ENCODE assay signal across 8 mouse cellular contexts in the genomic region with DNA sequence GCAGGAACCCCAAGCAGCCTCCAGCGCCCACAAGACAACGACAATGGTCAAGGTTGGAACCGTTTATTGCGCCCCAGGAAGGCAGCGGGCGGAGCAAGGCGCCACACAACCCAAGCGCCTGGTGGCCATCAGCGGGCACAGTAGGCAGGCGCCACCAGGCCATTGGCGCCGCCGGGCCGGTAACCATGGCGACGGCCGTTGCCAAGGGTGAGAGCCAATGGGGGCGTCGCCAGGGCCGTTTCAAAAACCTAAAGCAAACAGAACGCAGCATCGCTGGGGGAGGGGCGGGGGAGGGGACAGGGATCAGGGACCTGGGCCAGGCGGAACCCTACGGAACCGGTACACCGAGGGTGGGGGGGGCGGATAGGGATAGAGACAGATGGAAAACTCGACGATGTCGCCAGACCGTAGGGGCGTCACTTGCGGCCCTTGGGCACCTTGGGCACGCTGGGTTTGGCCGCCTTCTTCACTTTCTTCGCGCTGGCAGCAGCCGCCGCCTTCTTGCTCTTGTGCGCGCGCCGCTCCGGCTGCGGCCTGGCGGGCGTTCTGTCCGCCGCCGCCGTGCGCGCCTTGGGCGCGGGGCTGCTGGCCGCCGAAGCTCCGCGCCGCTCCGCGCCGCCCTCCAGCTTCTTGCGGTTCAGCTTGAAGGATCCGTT. TPM values are rescaled to one million over a fixed set of nuclear protein-coding genes. Genes with fewer than 3 reads are reported as not detected.
A peak's percentile ranks its signal among the peaks of the same experiment; 100 is the strongest.
DNase-seq lines count a peak whose midpoint lies in the region; ATAC-seq and TF ChIP-seq lines count a peak whose summit lies in the region.

No protein-coding gene starts in this region.

- peaks cover 22% of the 10 kb centered on the region for H3K36me3 ChIP-seq in forebrain, embryonic 12.5 days (replicated peaks)
- peaks cover 22% of the 10 kb centered on the region for H3K36me3 ChIP-seq in hindbrain, embryonic 14.5 days (replicated peaks; ENCODE audit: control insufficient read depth, insufficient read depth)

- peaks cover 21% of the 10 kb centered on the region for H3K4me1 ChIP-seq in forebrain, embryonic 12.5 days
- peaks cover 16% of the 10 kb centered on the region for H3K4me1 ChIP-seq in hindbrain, embryonic 14.5 days (replicated peaks; ENCODE audit: control insufficient read depth, insufficient read depth, low read length)

- H3K9me3 ChIP-seq in forebrain, embryonic 12.5 days = no peaks in the 10 kb centered on the region
- H3K9me3 ChIP-seq in hindbrain, embryonic 14.5 days (ENCODE audit: control insufficient read depth, low read length) = no peaks in the 10 kb centered on the region

- peak overlapping the region; percentile 68 for H3K4me2 ChIP-seq in forebrain, embryonic 12.5 days
- peak overlapping the region; percentile 73 for H3K4me2 ChIP-seq in hindbrain, embryonic 14.5 days (replicated peaks)

- ATAC-seq in forebrain, embryonic 12.5 days (ENCODE audit: low FRiP score) = peak; percentile 92
- peak; percentile 85 for ATAC-seq in hindbrain, embryonic 14.5 days (ENCODE audit: low FRiP score)
- ATAC-seq in megakaryocyte-erythroid progenitor cell, adult 5-6 weeks (replicated peaks; ENCODE audit: low FRiP score, low TSS enrichment, poor library complexity, severe bottlenecking) = peak; percentile 84
- ATAC-seq in erythroid progenitor cell, adult 5-6 weeks (replicated peaks; ENCODE audit: low FRiP score, poor library complexity, severe bottlenecking) = no peak

- TF ChIP-seq POLR2A in brain, embryonic 14.5 days (IDR thresholded peaks at IDR 0.05; ENCODE audit: borderline replicate concordance, extremely low read depth, insufficient read depth, insufficient read length, poor library complexity, severe bottlenecking) = peak; percentile 19; the same call in 1 of the 2 replicates

- H3K27ac ChIP-seq in forebrain, embryonic 12.5 days = peak overlapping the region; percentile 97
- peak overlapping the region; percentile 92 for H3K27ac ChIP-seq in hindbrain, embryonic 14.5 days

- H3K9ac ChIP-seq in forebrain, embryonic 12.5 days = peak overlapping the region; percentile 99
- peak overlapping the region; percentile 94 for H3K9ac ChIP-seq in hindbrain, embryonic 14.5 days

- peak; percentile 96 for DNase-seq in Muller cell, postnatal 12 days (ENCODE audit: inconsistent ontology term)
- DNase-seq in brain, embryonic 14.5 days (ENCODE audit: low read depth) = peak; percentile 96
- peak; percentile 89 for DNase-seq in hindbrain, embryonic 14.5 days (ENCODE audit: low spot score)
- peak; percentile 86 for DNase-seq in left cerebral cortex, postnatal 25 days (ENCODE audit: low spot score in 2 of 2)
- DNase-seq in right cerebral cortex, postnatal 4 days = peak; percentile 94

- peak; percentile 60 for TF ChIP-seq CTCF in brain, embryonic 14.5 days (IDR thresholded peaks at IDR 0.05; ENCODE audit: borderline replicate concordance, extremely low read depth, insufficient read depth, insufficient read length)

- WGBS in forebrain, embryonic 12.5 days = under 1% methylated on average over 66 of the region's 66 CpGs
- WGBS in hindbrain, embryonic 14.5 days = 0% methylated on average over 58 of the region's 66 CpGs

- H3K4me3 ChIP-seq in forebrain, embryonic 12.5 days (replicated peaks) = peak overlapping the region; percentile 98
- H3K4me3 ChIP-seq in hindbrain, embryonic 14.5 days (replicated peaks; ENCODE audit: low read length) = peak overlapping the region; percentile 97

- intact Hi-C loops in left cerebral cortex, postnatal 25 days (cut with DNase I) = loop anchor here (5.0 kb wide), 1 partner anchor 68 kb away; a partner anchor contains a TSS

- no peaks in the 10 kb centered on the region for H3K27me3 ChIP-seq in forebrain, embryonic 12.5 days
- H3K27me3 ChIP-seq in hindbrain, embryonic 14.5 days (ENCODE audit: control insufficient read depth, insufficient read depth, low read length) = no peaks in the 10 kb centered on the region

RNA-seq across cellular contexts. Expression of a gene that starts 0.9 kb away (rescaled TPM):
- polyA plus RNA-seq in brain, embryonic 14.5 days (2012; rRNA removed) = 153 and 175 TPM in 2 replicates
- 47.5 and 97.0 TPM in 2 replicates for polyA plus RNA-seq in forebrain, embryonic 12.5 days (2016; fragmentation: Nextera tagmentation; extraction: Ambion mirVana)
- 29.8 and 32.1 TPM in 2 replicates for polyA plus RNA-seq in hindbrain, embryonic 14.5 days (2014; fragmentation: Nextera tagmentation; extraction: Ambion mirVana)
- total RNA-seq in left cerebral cortex, postnatal 25 days (2021) = 10 to 100 TPM; 59.2 to 60.8 TPM
- total RNA-seq in megakaryocyte-erythroid progenitor cell, adult 5-6 weeks (2014; fragmentation: Nextera tagmentation) = 3.0 and 6.1 TPM in 2 replicates
- 0.95 and 2.3 TPM in 2 replicates for total RNA-seq in megakaryocyte-erythroid progenitor cell, adult 5-6 weeks (2017)
- not detected in 2 replicates for total RNA-seq in erythroid progenitor cell, adult 5-6 weeks (2015; ENCODE audit: low replicate concordance)
- total RNA-seq in erythroid progenitor cell, adult 5-6 weeks (2017; ENCODE audit: low replicate concordance) = 0.39 TPM in 1 of 2 replicates, not detected in the other

Comparison
In these comparisons a context has a peak if more than half of its experiments do, and no peak if none do; other contexts are left out.
1. RNA of a gene that starts 0.9 kb away (total RNA-seq): 59.2 to 60.8 TPM in left cerebral cortex, postnatal 25 days; 0.95 to 6.1 TPM in megakaryocyte-erythroid progenitor cell, adult 5-6 weeks and 0.39 TPM in erythroid progenitor cell, adult 5-6 weeks; every median in the first group is over 4 times any median in the second.
2. Peak in every context shown above with its lines, with median percentiles within 50 percentile points of each other: DNase-seq.